Mouse (Mus musculus) heart, adult 9 months (tissue): ENCODE data around the gene E130114P18Rik.

Source experiments
- DNase-seq, 2 experiments: peaks; one replicate each; pipeline ENCODE4 v3.0.0; 2022; ENCODE audit warnings: low spot score in 2 of 2

The E130114P18Rik gene

DNA sequence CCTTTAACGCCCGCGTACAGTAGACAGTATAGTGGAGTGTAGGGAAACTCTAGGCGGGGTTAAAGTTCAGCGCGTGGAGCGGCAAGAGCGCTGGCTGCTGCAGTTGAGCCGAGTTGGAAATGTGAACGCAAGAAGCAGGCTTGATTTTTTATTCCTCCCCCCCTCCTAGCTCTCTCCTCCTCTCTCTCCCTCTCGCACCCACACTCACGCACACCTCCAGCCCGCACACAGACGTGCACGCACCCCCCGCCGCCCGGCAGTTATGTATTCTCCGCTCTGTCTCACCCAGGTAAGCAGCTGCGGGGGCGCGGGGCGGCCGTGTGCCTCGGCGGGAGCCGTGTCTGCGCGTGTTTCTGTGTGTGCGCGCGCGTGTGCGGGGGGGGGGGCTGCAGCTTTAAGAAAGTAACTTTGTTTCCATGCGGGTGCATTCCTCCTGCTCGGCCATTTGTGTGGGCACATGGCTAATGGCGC is at the start of gene E130114P18Rik:
TSS of gene E130114P18Rik (minus strand) at position 373 of the 471 bp plus-strand sequence.
- peak; percentile 73 to 74 for DNase-seq

DNA sequence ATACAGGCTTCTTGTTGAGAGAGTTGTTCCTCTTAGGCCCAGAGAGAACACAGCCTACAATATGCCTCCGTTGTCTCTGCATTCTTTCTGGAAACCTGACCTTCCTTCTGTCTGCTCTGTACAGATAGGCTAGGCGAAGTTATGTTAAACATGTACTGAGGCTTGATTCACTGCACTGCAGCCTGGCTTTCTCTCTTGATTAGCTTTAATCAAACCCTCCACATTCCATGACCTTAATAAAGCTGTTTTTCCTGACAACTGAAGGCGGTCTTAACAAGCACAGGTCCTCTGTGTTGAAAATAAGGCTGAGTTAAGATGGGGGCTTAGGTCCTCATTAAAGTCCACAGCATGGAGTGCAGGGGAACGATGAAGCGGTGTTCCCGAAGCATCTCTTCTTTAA is 49.2 kb upstream of the E130114P18Rik start:
- DNase-seq = no peak

DNA sequence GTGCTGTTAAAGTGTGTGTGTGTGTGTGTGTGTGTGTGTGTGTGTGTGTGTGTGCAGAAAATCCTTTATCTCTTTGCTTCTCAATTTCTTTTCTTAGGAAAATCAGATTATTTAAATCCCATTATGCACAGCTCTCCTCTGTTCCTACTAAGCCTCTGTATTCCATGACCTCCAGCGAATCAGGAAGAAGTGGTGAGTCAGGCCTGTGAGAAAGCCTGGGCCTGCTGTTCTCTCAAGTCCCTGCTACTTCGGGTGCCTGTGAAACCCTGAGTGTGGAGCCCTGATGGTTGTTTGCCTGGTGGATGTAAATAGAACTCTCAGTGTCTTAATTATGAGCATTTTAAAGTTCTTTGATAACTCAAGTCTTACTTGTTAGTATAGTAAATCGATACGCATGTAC is 48.0 kb upstream of the E130114P18Rik start:
- DNase-seq = no peak

DNA sequence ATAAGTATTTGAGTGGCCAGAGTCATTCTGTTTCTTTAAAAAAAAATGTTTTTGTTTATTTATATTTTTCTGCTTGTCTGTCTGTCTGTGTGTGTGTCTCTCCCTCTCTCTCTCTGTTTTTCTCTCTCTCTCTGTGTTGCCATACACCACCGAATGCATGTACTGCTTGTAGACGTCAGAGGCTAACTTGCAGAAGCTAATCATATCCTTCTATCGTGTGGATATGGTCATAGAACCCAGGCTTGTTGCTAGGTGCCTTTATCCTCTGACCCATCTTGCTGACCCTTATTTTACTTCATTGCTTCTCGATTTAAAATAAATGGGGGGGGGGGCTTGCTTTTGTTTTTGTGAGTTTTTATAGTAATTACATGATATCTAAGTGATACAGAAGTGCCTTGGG is 47.6 kb upstream of the E130114P18Rik start:
- DNase-seq = no peak

DNA sequence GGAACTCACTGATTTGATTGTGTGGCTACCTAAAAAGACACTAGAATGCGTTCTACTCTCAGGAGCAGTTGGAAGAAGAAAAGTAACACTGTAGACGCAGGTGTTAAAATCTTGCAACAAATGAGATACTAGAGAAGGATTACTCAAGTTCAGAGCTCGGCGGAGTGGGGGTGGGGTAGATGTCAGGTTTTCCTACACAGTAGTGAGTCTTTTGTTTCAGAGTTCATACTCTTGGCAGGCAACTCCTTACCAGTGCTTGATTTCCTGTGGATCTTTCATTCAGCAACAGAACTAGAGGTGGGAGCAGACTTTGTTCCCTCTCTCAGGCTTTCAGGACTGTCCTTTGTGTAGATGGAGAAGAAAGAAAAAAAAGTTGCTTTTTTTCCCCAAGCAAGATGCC is 46.6 kb upstream of the E130114P18Rik start:
- DNase-seq = no peak

DNA sequence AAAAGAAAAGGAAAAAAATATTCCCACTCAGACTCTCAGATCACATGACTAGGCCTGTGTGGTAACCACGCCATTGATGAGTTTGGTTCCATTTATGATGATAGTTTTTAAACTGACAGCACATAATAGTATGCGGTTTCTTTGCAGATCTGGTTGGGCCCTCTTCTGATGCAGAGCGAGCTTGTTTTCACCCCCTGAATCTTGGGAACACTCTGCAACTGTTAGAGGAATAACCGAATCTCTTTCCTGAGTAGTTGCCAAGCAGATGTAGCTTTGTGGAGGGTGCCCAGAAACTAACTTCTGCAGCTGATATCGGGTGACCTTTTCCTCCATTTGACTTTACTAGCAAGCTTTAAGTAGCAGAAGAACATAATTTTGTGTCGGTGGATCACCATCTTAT is 45.6 kb upstream of the E130114P18Rik start:
- peak in 1 of 2 experiments; percentile 38 for DNase-seq

DNA sequence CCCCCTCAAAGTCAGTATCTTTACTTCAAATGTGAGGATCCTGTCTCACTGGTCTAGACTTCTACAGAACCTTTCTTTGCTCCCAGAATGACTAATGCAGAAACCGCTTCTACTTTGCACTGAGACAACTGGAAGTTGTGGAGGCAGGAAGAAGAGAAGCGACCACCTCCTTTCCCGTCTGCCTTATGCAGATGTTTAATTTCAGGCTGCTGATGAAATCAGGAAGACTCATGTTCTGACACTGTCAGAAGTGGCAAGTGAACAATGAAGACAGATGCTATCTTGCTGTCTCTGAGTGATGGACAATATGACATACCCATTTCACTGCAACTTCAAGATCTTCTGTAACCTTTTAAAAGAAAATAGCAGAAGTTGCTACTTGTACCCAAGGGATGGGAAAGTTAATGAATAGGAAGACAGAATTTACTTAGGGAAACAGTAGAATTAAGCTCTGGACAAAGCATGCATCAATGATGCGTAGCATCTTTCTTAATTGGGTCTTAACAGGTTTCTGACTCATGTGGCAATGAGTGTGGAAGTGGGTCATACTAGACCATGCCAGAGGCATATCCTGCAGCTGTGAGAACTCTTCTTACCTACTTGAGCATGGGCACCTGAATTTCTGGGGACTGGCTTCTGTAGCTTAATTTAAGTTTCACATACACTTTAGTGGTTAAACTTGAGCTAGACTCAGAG is 43.8 kb upstream of the E130114P18Rik start:
- DNase-seq = no peak

DNA sequence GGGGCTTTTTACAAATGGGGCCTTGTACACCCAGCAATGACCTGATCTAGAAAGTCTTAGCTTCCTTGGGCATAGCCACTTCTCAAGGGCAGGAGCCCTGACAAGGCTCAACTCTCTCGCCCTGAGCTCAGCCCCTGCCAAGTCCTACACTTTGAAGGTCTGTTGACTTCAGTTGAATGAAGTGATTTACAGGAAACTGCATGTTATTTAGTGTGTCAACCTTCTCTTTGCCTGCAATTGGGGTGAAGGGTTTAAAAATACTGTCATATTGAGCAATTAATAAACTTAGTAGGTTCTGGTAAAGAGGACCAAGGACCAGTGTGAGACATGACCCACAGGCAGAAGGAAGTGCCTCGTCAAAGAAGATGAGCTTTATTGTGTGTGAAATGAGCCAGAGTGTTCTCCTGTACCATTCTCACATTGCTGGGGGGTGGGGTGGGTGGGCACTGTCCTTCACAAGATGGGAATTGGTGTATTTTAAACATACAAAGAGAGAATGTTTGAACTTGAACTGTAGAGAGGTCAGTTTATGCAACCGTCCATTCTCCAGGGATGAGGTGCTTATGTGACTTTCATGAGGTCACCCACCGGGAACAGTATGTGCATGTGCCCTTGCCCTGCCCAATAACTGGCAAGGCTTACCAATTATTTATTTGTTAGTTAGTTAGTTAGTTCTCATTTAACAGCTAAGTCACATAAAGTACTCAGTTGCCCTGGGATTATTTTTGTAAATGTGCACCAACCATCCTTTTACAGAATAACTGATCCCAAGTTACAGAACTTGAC is 42.8 kb upstream of the E130114P18Rik start:
- DNase-seq = no peak

DNA sequence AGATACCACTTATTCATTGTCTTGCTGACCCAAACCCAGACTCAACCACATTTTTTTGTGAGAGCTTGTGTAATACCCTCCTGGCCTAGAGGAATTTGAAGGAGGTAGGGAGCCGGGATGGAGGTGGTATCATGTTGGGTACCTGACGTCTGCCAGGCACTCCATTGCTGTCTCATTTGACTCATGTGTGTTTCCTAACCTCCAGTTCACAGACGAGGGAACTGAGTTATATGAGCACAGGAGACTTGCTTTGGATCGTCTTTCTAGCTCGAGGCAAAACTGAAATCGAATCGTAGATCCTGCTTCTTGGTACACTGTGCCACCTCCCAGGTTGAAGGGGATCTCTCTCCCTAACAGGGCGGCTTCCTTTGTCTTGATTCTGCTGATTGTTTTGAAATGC is 41.2 kb upstream of the E130114P18Rik start:
- DNase-seq = no peak

DNA sequence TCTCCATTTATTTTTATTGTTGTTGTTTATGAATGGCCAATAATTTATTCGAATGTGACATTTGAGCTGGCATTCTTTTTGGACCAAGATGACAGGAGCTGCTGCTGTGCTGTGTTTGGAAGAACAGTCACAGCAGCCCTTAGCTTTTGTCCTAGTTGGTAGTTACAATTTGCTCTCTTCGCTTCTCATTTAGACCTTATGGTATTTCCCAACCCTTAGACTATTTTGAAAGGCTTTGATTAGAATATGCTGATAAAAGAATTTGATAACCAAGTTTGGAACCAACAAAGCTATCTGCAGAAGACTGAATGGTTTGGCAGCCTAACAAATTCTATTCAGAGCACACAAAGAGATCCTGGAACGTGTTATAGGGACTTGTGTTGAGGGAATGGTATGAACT is 40.6 kb upstream of the E130114P18Rik start:
- DNase-seq = no peak

DNA sequence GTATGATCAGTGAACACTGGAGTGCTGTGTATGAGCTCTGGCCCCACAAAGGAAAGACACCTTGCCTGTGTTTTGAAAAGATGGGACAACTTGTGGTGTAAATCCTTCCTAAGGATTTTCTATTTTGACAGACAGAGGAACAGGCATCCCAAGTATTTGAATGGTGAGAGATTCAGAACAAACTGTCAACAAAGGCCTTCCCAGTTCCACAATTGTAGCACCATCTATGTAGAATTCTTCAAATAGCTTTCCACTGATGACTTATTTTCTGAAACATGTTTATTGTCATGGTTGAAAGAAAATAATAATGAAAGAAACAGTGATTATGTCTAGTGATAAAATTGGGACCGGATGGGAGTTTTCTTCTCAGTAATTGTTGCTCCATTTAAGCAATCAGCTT is 39.9 kb upstream of the E130114P18Rik start:
- DNase-seq = no peak

DNA sequence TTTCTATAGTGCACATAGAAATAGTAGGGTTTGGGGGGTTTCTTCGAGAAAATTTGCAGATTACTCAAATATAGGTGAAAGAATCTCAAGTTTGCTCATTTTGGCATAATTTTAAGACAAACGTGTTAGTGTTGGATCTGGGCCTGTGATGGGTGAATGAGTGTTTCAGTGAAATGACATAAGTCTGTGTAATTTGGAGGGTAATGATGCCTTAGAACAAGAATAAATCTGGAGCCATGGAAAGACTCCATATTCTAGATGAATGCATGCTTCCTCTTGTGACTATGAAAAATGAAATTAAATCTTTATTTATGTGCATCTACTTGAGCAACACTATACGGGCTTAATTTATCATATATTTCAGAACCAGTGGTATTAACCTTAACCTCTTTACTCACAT is 38.9 kb upstream of the E130114P18Rik start:
- no peak for DNase-seq

DNA sequence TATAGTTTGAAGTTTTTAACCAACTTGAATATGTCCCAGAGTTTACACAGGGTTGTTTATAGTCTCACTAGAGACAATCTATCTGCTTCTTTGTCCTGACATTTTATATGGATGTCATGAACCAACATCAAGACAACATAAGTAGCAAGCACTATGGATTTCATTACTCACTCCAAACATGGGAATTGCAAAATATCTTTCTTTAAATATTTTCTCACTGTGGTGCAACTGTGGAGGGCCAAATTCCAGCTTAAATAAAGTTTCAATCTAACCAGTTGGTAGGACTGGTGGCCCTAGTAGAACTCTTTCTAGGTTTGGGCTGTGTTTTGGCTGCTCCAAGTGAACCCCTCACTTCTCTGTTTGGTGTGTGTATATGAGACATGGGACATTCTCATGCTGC is 38.1 kb upstream of the E130114P18Rik start:
- DNase-seq = no peak

DNA sequence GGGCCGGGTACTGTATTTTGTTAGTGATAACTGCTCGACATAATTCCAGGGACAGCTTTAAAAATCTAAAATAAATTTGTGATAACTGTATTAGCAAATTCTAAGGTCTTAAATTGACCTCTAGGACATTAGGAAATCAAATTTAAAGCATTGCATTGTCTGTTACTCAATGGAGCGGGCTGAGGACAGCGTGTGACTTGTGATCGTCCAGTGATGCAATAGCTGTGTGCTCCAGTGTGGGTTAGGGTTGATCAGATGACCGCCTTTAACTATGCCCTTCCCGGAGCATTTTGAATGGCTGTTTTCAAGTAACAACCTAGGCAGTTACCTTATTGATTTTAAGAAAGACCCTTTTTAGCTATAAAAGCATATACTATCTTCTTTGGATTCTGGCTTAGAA is 36.6 kb upstream of the E130114P18Rik start:
- no peak for DNase-seq

DNA sequence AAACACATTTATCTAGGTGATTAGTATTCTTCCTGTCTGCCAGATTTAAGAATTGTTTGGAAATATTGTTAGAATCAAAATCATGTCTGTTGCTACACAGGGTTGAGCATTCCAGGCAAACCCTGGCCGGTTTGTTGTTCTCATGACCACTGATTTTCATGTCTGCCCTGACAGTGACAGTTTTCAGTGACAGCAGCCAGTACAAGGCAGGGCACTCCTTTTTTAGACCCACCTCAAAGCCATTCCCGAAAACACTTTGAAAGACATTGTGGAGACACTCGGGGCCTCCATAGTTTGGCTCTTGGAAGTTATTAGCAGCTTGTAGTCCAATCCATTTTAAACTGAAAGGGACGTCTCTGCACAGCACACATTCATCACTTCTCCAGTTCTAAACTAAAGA is 36.1 kb upstream of the E130114P18Rik start:
- DNase-seq = no peak

DNA sequence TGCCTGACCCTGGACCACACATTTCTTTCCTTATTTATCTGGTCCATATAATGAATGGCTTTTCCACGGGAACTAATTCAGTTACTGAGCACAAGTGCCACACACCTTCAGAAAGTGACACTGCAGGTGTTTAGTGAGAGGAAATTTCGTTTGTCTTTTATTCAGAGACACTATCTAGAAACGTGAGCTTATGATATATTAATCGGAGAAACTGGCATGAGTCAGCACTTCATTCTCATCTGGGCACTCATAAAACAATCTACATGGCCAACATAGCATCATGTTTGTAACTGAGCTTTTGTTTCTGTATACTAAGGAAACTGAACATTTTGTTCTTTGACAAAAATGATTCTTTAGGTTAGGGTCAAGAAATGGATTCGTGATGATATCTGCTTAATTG is 35.2 kb upstream of the E130114P18Rik start:
- no peak for DNase-seq

DNA sequence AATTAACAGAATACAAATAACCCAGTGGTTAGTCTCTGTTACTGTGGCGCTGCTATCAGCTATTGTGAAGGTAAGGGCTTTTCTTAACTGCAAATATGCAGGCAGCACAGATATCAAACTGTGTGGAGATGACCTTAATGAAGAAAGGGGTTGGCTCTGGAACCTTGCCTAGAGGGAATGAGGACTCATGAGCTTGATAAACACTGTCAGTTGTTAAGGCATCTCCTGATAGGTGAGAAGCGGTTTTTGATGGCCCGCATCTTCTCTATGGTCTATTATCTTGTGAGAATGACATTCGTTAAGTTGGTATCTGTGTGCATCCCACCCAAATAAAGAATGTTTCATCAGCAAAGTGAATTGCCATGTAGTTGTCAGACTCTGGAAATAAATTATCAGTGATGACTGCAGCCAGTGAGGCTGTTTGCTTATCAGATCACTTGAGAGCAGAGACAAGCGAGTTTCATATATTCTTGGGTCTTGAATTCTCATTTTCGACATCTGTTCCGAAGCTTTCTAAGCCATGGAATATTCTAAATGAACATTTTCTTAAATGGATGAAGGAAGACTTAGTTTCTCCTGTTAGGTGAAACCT is 32.6 kb upstream of the E130114P18Rik start:
- no peak for DNase-seq

DNA sequence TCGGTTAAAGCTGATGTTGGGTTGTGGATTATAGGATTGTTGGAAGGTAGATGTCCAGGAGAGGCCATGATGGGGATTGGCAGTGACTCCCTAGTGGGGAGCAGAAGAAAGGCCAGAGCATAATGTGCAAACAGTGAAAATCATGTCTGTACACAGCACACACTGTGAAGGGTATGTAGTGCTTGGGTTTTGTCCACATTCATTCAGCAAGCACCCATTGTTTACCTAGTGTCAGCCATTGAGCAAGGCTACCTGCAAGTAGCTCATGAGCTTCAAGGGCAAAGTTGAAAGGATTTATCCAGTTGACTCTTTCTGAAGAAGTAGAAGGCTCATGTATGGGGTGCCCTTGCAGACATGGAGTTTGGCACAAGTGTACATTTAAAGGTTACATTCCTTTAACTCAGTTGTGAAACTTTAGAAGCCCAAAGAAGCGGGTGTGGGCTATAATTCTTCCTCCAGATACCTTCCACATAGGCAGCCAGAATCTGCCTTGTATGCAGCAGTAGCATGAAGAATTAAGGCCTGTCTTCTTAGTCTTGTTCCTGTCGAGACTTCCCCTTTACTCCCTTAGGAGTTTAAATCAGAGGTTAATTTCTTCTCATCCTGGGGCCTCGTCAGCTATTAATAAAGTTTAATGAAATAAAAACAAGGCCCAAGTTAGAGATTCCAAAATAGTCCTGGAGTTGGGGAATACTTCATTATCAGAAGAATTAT is 31.9 kb upstream of the E130114P18Rik start:
- no peak for DNase-seq

DNA sequence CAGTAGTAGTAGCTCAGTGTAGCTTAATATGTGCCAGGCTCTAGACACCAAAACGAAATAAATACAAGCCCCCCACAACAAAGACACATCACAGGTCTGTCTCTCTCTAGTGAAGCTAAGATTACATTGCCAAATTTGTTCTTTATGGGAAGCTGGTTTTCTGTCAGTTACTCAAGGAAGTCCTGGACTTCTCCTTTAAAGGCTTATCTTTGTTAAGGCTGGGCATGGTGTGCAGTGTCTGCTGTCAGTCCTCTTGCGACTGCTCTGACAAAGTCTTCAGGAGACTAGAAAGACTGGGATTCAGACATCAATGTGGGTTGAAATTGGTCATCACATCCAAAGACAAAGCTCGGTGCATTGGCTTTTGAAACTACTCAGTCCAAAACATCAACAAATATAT is 31.0 kb upstream of the E130114P18Rik start:
- DNase-seq = no peak

DNA sequence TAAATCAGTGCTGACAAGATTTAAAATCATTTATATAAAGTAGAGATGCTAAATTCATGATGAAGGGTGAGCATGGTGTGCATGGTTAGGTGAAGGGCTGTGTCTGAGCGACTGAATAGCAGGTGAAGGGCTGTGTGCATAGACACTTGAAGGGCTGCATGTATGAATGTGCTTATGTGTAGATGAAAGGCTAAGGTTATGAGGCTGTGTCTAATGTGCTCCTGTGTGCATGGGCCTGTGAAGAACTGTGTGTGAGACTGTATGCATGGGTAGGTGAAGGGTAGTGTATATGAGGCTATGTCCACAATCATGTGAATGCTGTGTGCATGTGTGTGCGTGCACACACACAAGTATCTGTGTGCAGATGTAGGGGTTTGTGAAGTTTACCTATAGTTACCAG is 29.0 kb upstream of the E130114P18Rik start:
- DNase-seq = no peak

DNA sequence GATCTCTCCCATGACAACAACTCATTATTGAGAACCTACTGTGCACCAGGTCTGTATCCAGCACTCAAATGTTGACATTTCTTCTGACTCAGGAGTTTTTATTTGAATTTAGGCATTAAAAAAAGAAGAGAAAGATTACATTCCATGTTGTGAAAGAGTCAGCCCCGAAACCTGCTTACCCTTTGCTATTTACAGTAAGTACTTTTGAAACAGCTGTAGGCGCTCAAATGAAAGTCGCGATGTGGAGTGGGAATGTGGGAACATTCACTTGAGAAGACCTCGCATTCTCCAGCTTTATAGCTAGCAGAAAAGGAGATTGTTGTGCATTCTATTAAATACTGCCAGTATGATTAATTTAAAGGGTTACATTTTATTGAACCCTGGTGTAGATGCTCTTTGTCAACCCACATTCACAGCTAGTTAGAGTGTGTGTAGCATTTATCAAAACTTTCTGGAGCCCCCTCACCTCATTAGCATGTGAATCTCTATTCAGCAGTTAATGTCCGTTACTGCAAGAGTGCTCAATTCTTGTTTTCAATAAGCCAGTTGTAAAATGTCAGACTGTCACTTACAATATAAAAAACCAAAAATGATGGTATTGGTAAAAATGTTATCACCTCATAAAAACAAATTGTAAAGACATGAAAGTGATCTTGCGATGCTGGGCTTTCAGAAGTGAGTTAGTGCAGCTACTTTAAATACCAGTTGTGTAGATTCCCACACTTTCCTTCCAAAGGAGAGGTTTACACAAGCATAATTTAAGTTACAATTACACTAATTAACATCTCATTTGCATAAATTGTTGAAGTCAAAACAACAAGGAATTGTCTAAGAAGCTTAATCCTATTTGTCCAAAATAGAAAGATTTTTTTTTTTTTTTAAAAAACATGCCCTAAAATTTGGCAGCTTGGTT is 28.3 kb upstream of the E130114P18Rik start:
- no peak for DNase-seq
